Mouse (Mus musculus) hindbrain, embryonic 10.5 days (tissue): ENCODE measurements at regions not wholly inside any gene's neighbourhood (a gene's known extent, or its start where the extent isn't known, plus 50 kb on each side); places are given as distances from the start of the nearest gene placed in this dataset.
"Not testable (repeated sequence)": the region's sequence is repeated elsewhere in the genome, so short reads cannot be mapped to it uniquely, and the experiment has no call there.

ENCODE experiments used
- DNase-seq: peaks from one replicate; pipeline ENCODE4 v3.0.0-alpha.2; 2017; ENCODE audit warnings: low spot score
- H3K27ac ChIP-seq: fragments of 300-500 bp; sonication (generic); 2 replicates; pipeline ENCODE4 v1.5.1; 2016; ENCODE audit warnings: mild to moderate bottlenecking, moderate library complexity
- H3K27me3 ChIP-seq: fragments of 300-500 bp; sonication (generic); 2 replicates; pipeline ENCODE4 v1.6.1; 2016; ENCODE audit warnings: mild to moderate bottlenecking; ENCODE audit not compliant: poor library complexity, insufficient read depth, severe bottlenecking
- H3K36me3 ChIP-seq: fragments of 300-500 bp; sonication (generic); 2 replicates; pipeline ENCODE4 v1.6.1; 2016; ENCODE audit warnings: mild to moderate bottlenecking, moderate library complexity
- H3K4me1 ChIP-seq: fragments of 300-500 bp; sonication (generic); replicated peaks from 2 replicates; pipeline ENCODE4 v1.6.1; 2016; ENCODE audit warnings: mild to moderate bottlenecking
- H3K4me3 ChIP-seq: fragments of 300-500 bp; sonication (generic); 2 replicates; pipeline ENCODE4 v1.5.1; 2016; ENCODE audit warnings: mild to moderate bottlenecking, moderate library complexity
- H3K9me3 ChIP-seq: fragments of 300-500 bp; sonication (generic); 2 replicates; pipeline ENCODE4 v1.6.1; 2016; ENCODE audit warnings: mild to moderate bottlenecking, moderate library complexity
- WGBS: fragments of 180-500 bp; shearing (Covaris S2); methylation state at CpG from one replicate; pipeline ENCODE4 v1.1.7; 2016; 5-methylcytosine and 5-hydroxymethylcytosine counted together

DNA sequence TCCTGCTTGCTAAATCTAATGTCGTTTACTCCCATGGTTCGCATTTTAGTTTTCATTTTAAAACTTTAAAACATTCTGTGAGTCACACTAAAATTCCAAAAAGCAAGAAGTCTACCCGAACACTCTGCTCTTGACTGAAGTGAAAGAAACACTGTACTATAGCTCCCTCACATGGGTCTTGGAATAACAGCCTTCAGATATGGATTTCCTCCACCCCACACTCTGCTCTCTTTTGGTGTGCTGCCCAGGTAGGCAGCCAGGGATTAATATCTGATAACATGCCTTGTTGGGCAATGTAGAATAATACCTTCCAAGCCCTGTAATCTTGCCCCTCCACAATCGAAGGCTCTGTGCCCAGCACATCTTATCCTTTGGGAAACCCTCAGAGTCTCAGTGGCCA is 104.0 kb downstream of the Rps12 start:
- H3K9me3 ChIP-seq = peaks cover 7% of the 10 kb centered on the region
- no peak overlapping the region for H3K4me3 ChIP-seq
- H3K27me3 ChIP-seq = no peaks in the 10 kb centered on the region
- H3K4me1 ChIP-seq = no peaks in the 10 kb centered on the region
- H3K36me3 ChIP-seq = no peaks in the 10 kb centered on the region
- DNase-seq = no peak
- WGBS = 89% methylated on average over 4 of the region's 4 CpGs
- H3K27ac ChIP-seq = no peak overlapping the region

DNA sequence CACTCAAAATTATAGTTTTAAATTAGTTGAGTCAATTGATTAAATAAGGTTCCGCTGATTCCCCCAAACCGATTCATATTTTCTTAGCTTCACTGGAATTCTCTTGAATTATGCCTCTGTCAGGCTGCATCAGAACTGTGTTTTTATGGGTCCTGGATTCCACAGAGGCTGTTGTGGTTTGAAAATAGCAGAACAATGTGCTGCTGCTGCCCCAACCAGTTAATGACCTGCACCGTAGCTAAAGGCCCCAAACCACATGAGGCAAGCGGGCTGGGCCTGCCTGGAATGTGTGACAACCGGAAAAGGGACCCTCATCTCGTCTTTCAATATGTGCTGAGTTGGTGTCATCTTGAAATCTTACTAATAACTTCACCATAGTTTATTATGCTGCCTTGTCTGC is 111.2 kb downstream of the Rps12 start:
- H3K27ac ChIP-seq = peak overlapping the region; percentile 92
- WGBS = 54% methylated on average over 6 of the region's 6 CpGs
- peak; percentile 30 for DNase-seq
- H3K4me1 ChIP-seq = peaks cover 28% of the 10 kb centered on the region
- no peaks in the 10 kb centered on the region for H3K36me3 ChIP-seq
- H3K27me3 ChIP-seq = no peaks in the 10 kb centered on the region
- no peaks in the 10 kb centered on the region for H3K9me3 ChIP-seq
- no peak overlapping the region for H3K4me3 ChIP-seq

DNA sequence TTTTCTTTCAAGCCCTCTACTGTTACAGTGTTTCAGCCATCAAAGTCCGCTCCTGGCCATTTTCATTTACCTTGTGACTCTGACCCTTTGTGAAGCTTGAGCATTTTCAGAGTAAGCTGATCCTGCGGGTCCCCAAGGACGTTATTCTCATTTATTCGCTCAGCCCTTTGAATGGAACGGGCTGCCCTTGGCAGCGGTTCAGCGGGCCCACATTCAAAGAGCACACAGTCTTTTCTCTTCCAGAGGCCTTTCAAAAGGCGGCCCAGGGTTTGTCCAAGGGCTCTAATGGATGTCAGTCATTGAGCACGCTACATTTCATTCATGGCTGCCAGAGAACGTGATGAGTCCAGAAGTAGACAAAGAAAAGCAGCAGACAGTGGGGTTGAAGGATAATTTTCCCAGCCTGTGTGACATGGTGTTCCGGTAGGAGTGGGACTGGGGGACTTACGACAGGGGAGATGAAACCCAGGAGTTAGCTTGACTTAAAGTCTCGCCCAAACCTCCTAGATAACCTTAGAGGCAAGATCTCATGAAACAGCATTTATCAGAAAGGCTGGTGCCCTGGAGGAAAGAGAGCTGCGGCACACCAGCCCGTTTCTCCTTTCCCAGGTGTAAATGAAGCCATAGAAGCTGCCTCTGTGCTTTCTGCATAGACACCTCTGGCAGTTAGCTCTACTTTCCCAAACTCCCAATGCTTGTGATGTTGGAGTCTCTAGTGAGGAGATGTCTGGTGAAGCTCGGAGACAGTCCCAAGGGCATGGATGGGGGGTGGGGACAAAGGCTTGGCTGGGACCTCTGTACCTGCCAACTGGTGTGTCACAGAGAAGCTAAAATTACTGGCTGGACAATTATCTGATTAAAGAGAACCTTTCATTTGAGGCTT is 112.2 kb downstream of the Rps12 start:
- Histone ChIP-seq H3K27me3 (no peaks in the 10 kb centered on the region), H3K27ac (peak overlapping the region; percentile 92), H3K9me3 (no peaks in the 10 kb centered on the region), H3K36me3 (no peaks in the 10 kb centered on the region), H3K4me3 (peak overlapping the region; percentile 26; the same call in 1 of the 2 replicates), H3K4me1 (peaks cover 28% of the 10 kb centered on the region)
- peak; percentile 74 for DNase-seq
- WGBS = 31% methylated on average over 16 of the region's 16 CpGs

DNA sequence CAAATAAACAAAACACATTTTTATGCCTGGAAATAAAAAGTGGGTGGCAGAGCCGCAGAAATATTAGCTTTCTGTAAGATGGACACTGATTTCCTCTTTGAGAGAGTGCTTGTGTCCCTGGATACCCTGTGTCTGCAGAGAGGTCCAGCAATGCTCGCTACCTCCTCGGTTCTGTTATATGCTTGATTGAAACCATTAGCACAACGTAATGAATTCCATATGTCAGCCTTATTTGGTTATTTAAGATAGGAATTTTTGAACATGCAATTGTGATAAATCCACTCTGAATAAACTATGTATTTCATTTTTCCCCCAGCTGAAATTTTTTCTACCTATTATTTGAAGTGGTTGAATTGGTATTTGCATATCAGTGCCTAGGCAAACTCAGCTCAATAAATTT is 114.8 kb downstream of the Rps12 start:
- Histone ChIP-seq H3K27me3 (no peaks in the 10 kb centered on the region), H3K4me1 (peaks cover 28% of the 10 kb centered on the region), H3K27ac (no peak overlapping the region), H3K9me3 (no peaks in the 10 kb centered on the region), H3K4me3 (no peak overlapping the region), H3K36me3 (no peaks in the 10 kb centered on the region)
- no peak for DNase-seq
- WGBS = 79% methylated on average over 4 of the region's 4 CpGs

DNA sequence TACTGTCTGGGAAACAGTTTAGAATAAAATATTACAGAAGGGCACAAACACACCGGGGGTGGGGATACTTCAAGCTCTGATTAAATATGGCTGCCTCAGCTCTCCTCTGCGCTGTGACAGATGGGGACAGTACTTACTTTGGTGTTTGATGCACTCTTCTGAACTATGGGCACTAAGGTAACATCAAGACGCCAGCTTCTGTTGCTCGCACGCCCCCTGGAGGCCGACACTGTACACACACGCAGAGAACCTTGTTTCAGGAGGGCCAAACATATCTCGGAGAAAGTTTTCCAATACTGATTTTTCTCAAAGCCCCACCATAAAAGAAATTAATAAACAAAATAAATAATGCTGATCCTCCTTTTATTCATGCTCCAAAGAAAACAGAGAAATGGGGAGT is 115.6 kb downstream of the Rps12 start:
- 28% methylated on average over 8 of the region's 8 CpGs for WGBS

DNA sequence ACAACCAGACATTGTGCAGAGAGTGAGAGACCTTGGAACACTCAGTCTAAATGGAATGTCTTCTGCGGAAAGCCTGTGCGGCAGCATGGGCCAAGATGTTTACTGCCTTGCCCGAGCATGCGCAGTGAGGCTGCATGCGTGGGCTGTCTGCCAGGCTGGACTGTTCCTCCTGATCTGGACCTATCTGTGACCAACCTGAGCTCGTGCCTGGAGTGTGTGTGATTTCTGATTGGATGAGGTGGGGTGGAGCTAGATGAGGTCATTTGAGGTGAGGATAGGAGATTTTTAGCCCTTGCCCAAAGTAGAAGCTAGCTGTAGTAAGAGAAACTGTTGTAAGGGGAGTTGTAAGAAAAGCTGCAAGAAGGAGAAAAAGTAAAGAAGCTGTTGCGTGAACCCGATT is 121.2 kb downstream of the Rps12 start:
- H3K9me3 ChIP-seq, H3K4me1 ChIP-seq, H3K36me3 ChIP-seq, H3K27me3 ChIP-seq, DNase-seq, H3K4me3 ChIP-seq, H3K27ac ChIP-seq: not testable (repeated sequence)
- 92% methylated on average over 8 of the region's 8 CpGs for WGBS

More for the DNA sequence above, 115.6 kb downstream of the Rps12 start:
- Histone ChIP-seq H3K36me3 (no peaks in the 10 kb centered on the region), H3K27me3 (no peaks in the 10 kb centered on the region), H3K9me3 (no peaks in the 10 kb centered on the region), H3K4me3 (no peak overlapping the region), H3K27ac (no peak overlapping the region), H3K4me1 (peaks cover 28% of the 10 kb centered on the region)
- peak; percentile 50 for DNase-seq

DNA sequence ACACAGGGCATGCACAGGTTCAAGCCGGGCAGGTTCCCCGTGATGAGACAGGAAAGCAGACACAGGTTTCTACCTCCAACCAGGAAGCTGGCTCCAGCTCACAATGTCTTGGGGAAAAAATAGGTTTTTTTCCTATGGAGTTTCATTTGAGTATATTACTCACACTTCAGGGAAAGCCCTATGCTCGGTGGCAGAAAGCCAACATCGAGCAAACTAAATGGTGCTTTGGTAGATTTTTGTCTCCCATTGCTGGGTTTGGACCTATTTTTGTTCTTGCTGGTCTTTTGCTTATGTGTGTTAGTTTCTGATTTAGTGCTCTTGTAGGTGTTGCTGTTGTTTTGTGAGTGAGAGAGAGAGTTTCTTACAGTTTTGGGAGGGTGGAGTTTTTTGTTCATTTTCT is 160.9 kb downstream of the Rps12 start:
- Histone ChIP-seq H3K4me1 (no peaks in the 10 kb centered on the region), H3K4me3 (no peak overlapping the region), H3K36me3 (no peaks in the 10 kb centered on the region), H3K27ac (no peak overlapping the region), H3K9me3 (no peaks in the 10 kb centered on the region), H3K27me3 (no peaks in the 10 kb centered on the region)
- DNase-seq = no peak
- 92% methylated on average over 4 of the region's 4 CpGs for WGBS

DNA sequence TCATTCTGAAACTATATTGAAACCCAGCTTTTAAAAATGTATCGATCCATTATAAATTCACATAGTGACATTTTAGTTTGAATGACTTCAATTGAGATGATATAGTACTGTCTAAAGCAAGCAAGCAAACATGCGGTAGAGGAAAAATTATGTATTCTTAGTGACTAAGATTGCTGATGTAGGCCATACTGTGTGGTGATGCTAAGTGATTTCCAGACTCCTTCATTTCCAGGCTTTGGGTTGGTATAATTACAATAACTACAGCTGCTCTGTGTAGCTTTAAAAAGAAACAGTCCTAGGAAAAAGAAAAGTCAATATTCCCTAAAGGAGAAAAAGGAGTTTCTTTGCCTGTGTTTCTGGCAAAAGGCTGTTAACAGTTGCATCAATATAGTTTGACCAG is 175.0 kb downstream of the Rps12 start:
- WGBS = 93% methylated on average over 2 of the region's 2 CpGs
- H3K36me3 ChIP-seq = no peaks in the 10 kb centered on the region
- no peaks in the 10 kb centered on the region for H3K9me3 ChIP-seq
- no peak overlapping the region for H3K27ac ChIP-seq
- no peak for DNase-seq
- no peak overlapping the region for H3K4me3 ChIP-seq
- no peaks in the 10 kb centered on the region for H3K27me3 ChIP-seq
- H3K4me1 ChIP-seq = peaks cover 11% of the 10 kb centered on the region

DNA sequence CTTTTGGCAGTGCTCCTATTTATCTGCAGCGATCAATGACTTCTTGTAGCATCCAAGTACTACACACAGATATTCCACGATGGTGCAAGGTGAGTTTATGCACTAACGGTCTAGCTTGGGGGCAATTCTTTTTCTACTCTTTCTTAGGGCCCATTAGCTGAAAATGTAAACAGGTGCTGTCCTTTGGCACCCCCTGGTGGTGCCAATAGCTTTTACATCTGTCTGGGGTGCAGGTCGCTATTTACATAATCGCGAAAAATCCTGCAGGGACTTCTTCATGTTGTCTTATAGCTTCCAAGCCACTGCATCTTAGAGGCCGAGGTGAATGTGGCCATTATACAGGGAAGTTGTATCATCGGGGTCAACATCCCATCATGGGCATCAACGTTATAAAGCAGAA is 175.9 kb downstream of the Rps12 start:
- H3K4me3 ChIP-seq = no peak overlapping the region
- WGBS = 43% methylated on average over 9 of the region's 9 CpGs
- no peak overlapping the region for H3K27ac ChIP-seq
- DNase-seq = peak; percentile 72
- H3K9me3 ChIP-seq = no peaks in the 10 kb centered on the region
- peaks cover 11% of the 10 kb centered on the region for H3K4me1 ChIP-seq
- no peaks in the 10 kb centered on the region for H3K36me3 ChIP-seq
- H3K27me3 ChIP-seq = no peaks in the 10 kb centered on the region

DNA sequence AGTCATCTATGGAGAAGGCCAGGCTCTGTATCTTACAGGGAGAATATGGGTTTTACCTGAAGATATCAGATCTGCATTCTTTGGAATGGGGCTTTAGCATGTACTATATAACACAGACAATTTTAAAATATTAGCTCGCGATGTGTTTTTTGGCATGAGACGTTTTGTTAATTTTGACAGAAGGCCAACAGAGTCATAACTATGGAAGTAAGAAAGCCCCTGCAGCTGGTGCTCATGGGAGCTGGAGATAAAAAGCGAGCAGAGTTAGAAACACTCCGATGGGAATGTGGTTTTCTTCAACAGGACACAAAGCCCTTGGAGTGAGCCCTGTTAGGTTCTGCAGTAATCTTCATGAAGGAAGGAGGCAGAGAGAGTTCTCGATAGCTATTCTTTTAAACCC is 176.6 kb downstream of the Rps12 start:
- Histone ChIP-seq H3K4me3 (no peak overlapping the region), H3K36me3 (no peaks in the 10 kb centered on the region), H3K27ac (no peak overlapping the region), H3K9me3 (no peaks in the 10 kb centered on the region), H3K27me3 (no peaks in the 10 kb centered on the region), H3K4me1 (peaks cover 11% of the 10 kb centered on the region)
- no peak for DNase-seq
- WGBS = 95% methylated on average over 6 of the region's 6 CpGs

DNA sequence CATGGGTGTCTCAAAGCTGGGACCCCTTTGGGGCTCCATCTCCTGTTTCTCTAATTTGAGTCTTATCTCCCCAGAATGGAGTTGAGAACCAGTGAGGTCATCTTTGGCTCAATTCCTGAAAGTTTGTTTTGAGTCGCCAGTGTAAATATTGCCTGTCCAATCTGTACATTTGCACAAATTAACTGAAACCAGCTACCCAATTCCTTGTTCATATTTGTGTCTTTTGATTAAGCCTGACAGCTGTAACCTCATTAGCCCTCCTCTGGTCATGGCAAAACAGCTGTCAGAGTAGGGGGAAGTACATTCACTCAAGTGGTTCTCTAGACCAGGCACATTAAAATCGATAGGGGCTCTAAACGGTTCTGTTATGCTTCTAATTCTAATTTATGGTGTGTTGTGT is 177.0 kb downstream of the Rps12 start:
- no peaks in the 10 kb centered on the region for H3K27me3 ChIP-seq
- no peaks in the 10 kb centered on the region for H3K36me3 ChIP-seq
- no peaks in the 10 kb centered on the region for H3K9me3 ChIP-seq
- 80% methylated on average over 3 of the region's 3 CpGs for WGBS
- DNase-seq = no peak
- no peak overlapping the region for H3K27ac ChIP-seq
- H3K4me3 ChIP-seq = no peak overlapping the region
- H3K4me1 ChIP-seq = peaks cover 11% of the 10 kb centered on the region

DNA sequence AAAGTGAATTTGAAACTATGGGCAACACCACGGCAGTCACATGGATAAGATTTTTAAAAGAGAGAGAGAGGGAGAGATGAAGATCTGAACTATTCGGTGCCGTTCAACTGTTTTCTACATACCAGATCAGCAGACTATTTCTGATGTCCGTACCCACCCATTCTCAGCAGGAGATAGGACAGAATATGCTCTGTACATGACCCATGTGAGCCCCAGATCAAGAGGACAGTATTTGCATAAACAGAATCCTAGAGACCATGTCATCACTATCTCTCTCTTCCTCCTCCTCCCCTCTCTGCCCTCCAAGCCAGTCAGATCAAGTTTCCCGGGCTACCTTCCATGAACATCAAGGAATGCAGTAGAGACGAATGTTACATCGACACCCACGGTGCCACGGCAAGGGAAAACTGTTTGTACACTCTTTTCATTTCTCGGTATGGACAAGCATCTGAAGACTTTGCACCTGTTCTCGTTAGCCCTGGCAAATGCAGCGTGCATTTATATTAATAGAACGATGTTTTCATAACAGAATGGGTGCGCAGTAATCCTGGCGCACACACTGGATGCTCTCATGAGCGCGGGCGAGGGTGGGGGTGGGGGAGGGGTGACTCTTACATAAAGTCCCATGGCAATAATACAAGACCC is 177.7 kb downstream of the Rps12 start:
- WGBS = 65% methylated on average over 18 of the region's 18 CpGs
- H3K27me3 ChIP-seq = no peaks in the 10 kb centered on the region
- H3K36me3 ChIP-seq = no peaks in the 10 kb centered on the region
- peaks cover 11% of the 10 kb centered on the region for H3K4me1 ChIP-seq
- DNase-seq = no peak
- no peak overlapping the region for H3K4me3 ChIP-seq
- H3K9me3 ChIP-seq = no peaks in the 10 kb centered on the region
- H3K27ac ChIP-seq = no peak overlapping the region

DNA sequence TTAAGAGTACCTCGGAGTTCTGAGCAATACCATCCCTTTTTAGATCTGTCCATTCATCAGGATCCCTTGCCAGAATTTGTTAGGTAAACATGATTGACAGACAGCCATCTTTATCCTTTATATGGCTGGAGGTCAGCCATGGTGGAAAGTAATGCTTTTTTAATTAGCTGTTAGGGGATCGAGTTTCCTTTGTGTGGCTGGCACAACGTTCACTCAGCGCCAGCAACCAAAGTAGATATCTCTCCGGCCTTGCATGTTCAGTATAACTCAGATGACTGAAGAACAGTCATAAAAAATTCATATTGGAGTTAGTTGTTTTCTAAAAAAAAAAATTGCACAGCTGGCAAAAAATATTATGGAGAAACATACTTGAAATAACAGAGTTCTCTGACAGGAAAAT is 186.4 kb downstream of the Rps12 start:
- Histone ChIP-seq H3K9me3 (no peaks in the 10 kb centered on the region), H3K36me3 (no peaks in the 10 kb centered on the region), H3K27me3 (no peaks in the 10 kb centered on the region), H3K27ac (no peak overlapping the region), H3K4me3 (no peak overlapping the region), H3K4me1 (peaks cover 15% of the 10 kb centered on the region; the same call in 1 of the 2 replicates)
- WGBS = 41% methylated on average over 5 of the region's 5 CpGs
- DNase-seq = no peak
